Mouse (Mus musculus): ENCODE data around the gene Gprc5d.

DNA sequence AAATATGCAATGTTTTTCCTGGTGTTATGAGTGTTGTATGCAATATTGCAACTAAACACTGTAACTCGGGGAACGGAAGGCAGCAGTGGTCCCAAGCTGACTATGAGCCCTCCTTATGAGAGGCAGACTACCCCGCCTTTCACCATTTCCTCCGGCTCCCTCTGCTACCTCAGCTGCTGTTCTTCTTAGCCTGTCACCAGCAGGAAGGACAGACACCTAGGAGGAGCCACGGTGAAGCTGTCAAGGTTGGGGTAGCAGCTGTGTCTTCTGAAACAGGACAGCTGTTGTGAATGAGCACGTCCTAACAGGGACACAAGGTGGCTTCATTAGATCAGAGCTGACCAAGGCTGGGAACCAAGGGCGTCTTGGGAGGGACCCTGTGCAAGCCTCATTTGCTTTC lies 20.1 kb upstream of the Gprc5d start:
- TF ChIP-seq GATA1 (IDR thresholded peaks at IDR 0.05; ENCODE audit: low read length) = no peak
- no peak for TF ChIP-seq TAL1 (IDR thresholded peaks at IDR 0.05; ENCODE audit: low read length)
